Mouse (Mus musculus) megakaryocyte-erythroid progenitor cell, adult 5-6 weeks (primary cell): Measurements from ENCODE around the gene Fbxo6. TPM values are rescaled to one million over a fixed set of nuclear protein-coding genes. Genes with fewer than 3 reads are reported as not detected.
"Not testable (repeated sequence)": the region's sequence is repeated elsewhere in the genome, so short reads cannot be mapped to it uniquely, and the experiment has no call there.

Source experiments
- ATAC-seq: replicated peaks from 2 replicates; pipeline ENCODE4 v1.8.0; 2016; ENCODE audit warnings: mild to moderate bottlenecking, inconsistent platforms; ENCODE audit not compliant: severe bottlenecking, poor library complexity, low FRiP score, low TSS enrichment
- total RNA-seq, 2 experiments: library from RNA; stranded (forward) in 1 of 2; stranded (reverse) in 1 of 2; fragments of 200-1000, 215-1000 nt in 1 of 2; fragments of >200 nt in 1 of 2; fragmentation: Nextera tagmentation in 1 of 2; gene quantifications; 2 replicates each; pipeline ENCODE4 v1.2.3; 2014 to 2017

Fbxo6 gene
- total RNA-seq (2014; fragmentation: Nextera tagmentation) (19.7 and 25.6 TPM in 2 replicates), total RNA-seq (2017) (10.5 and 12.7 TPM in 2 replicates)

GRCm38 (mm10) chr4:148151267-148152168 is at the start of gene Fbxo6:
Gene Fbxo6 (minus strand): TSS chr4:148152140.
- peak; percentile 95 for ATAC-seq

GRCm38 (mm10) chr4:148198721-148199120 is 46.8 kb upstream of the Fbxo6 start:
- no peak for ATAC-seq

DNA sequence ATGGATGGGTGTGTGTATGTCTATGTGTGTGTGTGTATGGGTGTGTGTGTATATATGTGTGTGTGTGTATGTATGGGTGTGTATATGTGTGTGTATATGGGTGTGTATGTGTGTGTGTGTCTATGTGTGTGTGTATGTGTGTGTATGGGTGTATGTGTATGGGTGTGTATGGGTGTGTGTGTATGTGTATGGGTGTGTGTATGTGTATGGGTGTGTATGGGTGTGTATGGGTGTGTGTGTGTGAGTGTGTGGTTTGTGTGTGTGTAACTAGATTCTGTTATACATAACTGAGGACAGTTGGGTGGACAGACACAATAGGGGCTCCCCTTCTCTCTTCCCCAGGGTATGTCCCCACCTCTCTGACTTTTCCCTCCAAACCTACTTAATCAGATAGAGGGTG is 42.5 kb upstream of the Fbxo6 start:
- no peak for ATAC-seq

DNA sequence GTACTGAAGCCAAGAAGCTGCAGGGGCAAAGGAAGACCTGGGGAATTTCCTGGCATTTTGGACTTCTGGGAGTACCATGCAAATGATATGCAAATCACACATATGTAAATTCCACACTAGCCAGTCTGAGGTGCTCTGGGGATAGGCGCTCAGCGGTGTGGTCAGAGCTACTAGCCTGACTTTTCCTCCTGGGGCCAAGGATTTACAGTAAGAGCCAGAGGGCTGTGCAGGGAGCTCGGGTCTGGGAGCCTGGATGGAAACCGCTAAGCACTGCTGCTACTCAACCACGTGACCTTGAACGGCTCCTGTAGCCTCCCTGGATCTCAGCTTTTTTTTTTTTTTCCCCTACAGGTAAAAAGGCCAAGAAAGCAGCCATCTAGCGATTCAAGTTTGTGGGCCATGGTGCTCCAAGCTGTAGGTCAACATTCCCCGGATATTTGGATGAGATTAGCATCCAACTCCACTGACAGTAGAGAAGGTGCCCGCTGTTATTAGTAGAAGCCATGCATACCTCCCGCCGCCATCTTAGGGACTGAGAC is 40.8 kb upstream of the Fbxo6 start:
- no peak for ATAC-seq

DNA sequence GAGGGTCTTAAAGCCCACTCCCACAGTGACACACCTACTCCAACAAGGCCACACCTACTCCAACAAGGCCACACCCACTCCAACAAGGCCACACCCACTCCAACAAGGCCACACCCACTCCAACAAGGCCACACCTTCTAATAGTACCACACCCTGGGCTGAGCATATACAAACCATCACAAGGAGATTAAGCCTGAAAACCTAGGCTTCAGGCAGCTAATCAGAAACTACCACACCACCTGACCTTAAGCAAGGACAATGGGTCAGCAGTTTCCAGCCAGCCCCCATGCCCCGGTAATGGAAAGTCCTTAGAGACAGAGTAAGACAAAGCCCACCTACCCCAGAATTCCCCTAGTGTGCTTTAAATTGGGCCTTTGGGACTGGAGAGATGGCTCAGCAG is 36.8 kb upstream of the Fbxo6 start:
- not testable (repeated sequence) for ATAC-seq

DNA sequence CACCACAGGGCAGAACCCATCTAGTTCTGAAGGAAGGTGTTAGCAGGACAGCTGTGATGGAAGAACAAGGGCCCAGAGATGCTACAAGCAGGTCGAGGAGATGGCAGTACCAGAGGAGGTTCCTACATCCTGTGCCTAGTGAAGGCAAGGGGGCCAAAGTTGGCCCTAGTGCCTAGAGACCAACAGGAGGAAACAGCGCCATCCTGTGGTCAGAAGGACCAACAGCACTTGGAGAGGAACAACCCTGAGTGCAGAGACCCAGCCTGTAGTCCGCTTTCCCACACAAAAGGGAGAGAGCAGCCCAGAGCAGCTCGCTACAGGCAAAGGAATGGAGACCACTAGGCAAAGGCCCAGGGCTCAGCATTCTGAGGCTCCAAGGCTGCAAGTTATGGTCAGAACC is 33.9 kb upstream of the Fbxo6 start:
- ATAC-seq: no peak

DNA sequence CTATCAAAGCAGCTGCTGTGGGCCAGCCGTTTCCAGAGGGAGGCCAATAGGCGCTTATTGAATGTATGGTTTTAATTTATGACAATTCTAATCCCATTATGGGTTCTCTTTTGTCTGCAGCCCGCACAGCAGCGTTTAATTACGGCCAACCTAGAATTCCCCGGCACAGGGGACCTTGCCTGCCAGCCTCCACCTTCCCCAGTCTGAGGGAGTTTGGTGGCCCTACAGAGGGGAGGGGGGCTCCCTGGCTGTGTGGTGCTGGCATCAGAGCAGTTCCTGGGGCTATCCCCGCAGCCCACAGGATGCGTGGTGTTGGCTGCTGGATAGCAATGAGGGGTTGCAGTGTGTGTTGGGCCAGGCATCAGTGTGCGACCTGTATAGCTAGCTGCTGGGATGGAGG is 32.6 kb upstream of the Fbxo6 start:
- ATAC-seq: no peak

DNA sequence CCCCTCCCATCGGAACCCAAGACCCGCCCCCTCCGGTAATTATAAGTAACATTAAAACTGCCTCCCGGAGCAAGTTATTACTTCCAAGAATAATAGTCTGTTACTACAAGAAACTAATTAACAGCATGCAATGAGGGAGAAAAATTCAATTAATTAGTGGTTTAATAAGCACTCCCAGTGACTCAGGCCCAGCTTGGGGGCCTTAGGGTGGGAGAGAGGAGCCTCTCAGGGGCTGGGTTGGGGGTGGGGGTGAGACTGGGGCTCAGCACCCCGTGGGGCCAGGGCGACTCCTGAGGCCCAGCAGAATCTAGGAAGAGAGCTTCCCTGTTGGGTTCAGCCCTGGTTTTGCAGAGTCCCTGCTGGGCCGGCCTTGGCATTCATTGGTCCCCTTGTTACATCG is 30.4 kb upstream of the Fbxo6 start:
- no peak for ATAC-seq

GRCm38 (mm10) chr4:148181483-148181882 is 29.5 kb upstream of the Fbxo6 start:
- no peak for ATAC-seq

GRCm38 (mm10) chr4:148177716-148178115 is 25.8 kb upstream of the Fbxo6 start:
- no peak for ATAC-seq

DNA sequence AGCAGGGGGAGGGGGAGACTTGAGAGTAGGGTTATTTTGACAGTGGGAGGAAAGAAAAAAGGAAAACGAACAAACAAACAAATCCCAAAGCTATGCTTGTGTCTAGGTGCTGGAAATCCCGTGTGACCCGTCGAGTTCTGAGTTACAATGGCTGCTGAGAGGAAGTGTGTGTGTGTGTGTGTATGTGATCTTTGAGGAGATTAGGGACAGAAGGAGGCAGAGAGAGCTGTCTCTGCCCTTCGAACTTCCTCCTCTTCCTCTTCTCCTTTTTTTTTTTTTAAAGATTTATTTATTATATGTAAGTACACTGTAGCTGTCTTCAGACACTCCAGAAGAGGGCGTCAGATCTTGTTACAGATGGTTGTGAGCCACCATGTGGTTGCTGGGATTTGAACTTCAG is 24.7 kb upstream of the Fbxo6 start:
- not testable (repeated sequence) for ATAC-seq

- ATAC-seq: no peak
Observed at GRCm38 (mm10) chr4:148174495-148174862, 22.5 kb upstream of the Fbxo6 start.

- no peak for ATAC-seq
Observed at GRCm38 (mm10) chr4:148173811-148174494, 22.0 kb upstream of the Fbxo6 start.

- ATAC-seq: no peak
Observed at GRCm38 (mm10) chr4:148171261-148171660, 19.3 kb upstream of the Fbxo6 start.

DNA sequence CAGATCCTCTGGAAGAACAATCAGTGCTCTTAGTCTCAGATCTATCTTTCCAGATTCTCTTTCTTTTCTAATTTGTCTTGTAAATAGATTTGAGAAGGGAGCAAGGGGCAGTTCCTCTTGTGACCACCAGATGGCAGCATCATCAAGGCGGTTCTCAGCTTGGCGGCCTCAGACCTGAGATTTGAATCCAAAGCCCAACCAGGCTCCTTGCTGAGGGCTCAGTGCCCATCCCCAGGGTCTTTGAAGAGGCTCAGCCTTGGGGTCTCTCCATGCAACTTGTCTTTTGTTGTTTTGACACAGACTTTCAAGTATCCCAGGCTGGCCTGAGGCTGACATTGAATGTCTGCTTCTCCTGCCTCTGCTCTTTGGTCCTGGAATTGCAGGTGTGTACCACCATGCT is 18.9 kb upstream of the Fbxo6 start:
- peak; percentile 9; the same call in 1 of the 2 replicates for ATAC-seq

DNA sequence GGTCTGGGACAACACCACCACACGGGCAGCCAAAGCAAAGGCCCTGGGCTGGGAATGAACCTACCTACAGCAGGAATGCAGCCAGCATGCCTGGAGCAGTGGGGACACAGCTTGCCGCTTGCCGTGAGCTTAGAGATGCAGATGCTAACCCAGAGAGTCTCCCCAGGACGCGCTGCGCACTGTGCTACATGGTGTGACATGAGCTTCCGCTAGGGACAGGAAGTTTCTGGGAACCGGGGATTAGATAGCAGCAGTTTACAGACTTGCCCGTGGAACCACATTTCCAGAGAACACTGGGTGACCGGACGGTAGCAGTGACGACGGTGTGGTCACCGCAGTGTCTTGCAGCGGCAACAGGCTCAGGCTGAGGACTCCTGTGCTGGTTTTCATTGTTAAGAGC is 17.6 kb upstream of the Fbxo6 start:
- ATAC-seq: no peak

DNA sequence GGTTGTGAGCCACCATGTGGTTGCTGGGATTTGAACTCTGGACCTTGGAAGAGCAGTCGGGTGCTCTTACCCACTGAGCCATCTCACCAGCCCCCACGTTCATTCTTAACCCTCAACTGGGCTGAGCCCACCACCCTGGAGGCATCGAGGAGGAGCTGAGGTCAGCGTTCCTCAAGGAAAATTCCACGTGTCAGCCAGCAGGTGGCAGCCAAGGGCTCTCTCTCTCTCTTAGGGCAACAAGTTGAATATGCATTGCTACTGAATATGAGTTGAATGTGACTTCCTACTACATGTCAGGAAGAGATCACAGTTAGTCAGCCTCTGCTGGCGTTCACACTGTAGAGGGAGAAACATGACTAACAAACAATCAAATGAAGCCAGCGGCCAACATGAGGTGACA is 16.3 kb upstream of the Fbxo6 start:
- peak; percentile 50; the same call in 1 of the 2 replicates for ATAC-seq

DNA sequence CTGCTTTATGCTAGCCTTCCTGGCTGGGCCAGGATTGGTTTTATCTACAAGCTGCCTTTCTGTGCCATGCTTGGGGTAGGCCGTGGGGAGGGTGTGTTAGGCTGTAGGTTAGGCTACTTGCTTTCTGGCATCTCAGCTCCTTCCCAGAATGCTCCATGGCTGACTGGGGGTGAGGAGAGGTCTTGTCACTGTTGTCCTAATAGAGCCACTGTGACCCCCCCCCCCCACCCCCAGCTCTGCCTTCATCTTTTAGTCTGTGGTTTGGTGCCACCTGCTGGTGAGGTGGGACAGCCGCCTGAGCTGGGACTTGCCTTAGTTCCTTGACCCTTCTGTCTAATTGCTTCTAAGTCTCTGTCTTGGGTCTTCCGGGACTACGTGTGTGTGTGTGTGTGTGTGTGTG is 15.0 kb upstream of the Fbxo6 start:
- ATAC-seq: 0 out of 2 replicates have a peak, but pooled peaks have one; percentile 9

DNA sequence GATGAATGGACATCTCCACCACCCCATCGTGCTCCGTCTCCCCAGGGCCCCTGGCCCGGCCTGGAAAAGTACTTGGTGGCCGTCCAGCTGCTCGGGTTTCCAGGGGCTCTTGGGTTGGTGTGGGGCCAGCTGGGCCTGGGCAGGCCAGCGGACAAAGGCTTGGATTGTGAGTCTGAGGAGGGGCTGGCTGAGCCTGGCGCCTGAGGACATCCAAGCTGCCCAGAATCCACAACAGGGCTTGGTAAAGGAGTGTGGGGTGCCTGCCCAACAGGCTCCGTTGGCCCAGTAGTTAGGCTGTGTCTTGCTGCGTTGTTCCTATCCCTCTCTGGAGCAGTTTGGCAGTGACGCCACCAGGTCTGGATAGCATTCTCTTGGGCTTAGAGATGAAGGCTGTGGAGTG is 14.5 kb upstream of the Fbxo6 start:
- ATAC-seq: no peak

- no peak for ATAC-seq
Observed at GRCm38 (mm10) chr4:148165551-148165950, 13.6 kb upstream of the Fbxo6 start.
